Mouse (Mus musculus) C2C12 (cell line): ENCODE results near the gene Fnbp1. TPM values are rescaled to one million over a fixed set of nuclear protein-coding genes. Genes with fewer than 3 reads are reported as not detected.

Source experiments
- H3K27me3 ChIP-seq: one replicate; pipeline ENCODE4 v1.6.1; 2011; ENCODE audit not compliant: control insufficient read depth, insufficient read depth, insufficient read length
- H3K36me3 ChIP-seq: one replicate; pipeline ENCODE4 v1.6.1; 2011; ENCODE audit not compliant: control insufficient read depth, insufficient read depth
- H3K4me3 ChIP-seq: one replicate; pipeline ENCODE4 v1.5.1; 2011; ENCODE audit warnings: mild to moderate bottlenecking, control low read depth; ENCODE audit not compliant: poor library complexity, insufficient read depth, severe bottlenecking
- H3K79me2 ChIP-seq: one replicate; pipeline ENCODE4 v1.6.1; 2011; ENCODE audit not compliant: control insufficient read depth, insufficient read depth
- H3K79me3 ChIP-seq: one replicate; pipeline ENCODE4 v1.6.1; 2011; ENCODE audit warnings: low read depth, control low read depth
- H3ac ChIP-seq: one replicate; pipeline ENCODE3; 2011; ENCODE audit warnings: low read depth; ENCODE audit not compliant: control insufficient read depth, insufficient read length
- CEBPB ChIP-seq: IDR thresholded peaks from one replicate; pipeline ENCODE4 v1.6.1; 2011; ENCODE audit warnings: low read depth, mild to moderate bottlenecking, control low read depth, moderate library complexity
- CTCF ChIP-seq: IDR thresholded peaks from one replicate; pipeline ENCODE4 v1.5.1; 2011; ENCODE audit not compliant: control insufficient read depth, insufficient read depth, insufficient read length
- FOSL1 ChIP-seq: IDR thresholded peaks from one replicate; pipeline ENCODE4 v1.8.0; 2011; ENCODE audit warnings: mild to moderate bottlenecking, low read length; ENCODE audit not compliant: poor library complexity, insufficient read depth, severe bottlenecking
- MAX ChIP-seq: IDR thresholded peaks from one replicate; pipeline ENCODE4 v1.6.1; 2011; ENCODE audit warnings: mild to moderate bottlenecking, control low read depth
- MYOD1 ChIP-seq: IDR thresholded peaks from one replicate; pipeline ENCODE4 v1.6.1; 2011; ENCODE audit warnings: low read depth; ENCODE audit not compliant: control insufficient read depth, insufficient read length
- MYOG ChIP-seq: IDR thresholded peaks from one replicate; pipeline ENCODE4 v1.6.1; 2011; ENCODE audit not compliant: control insufficient read depth, insufficient read length; ENCODE audit errors: extremely low read depth
- USF1 ChIP-seq: IDR thresholded peaks from one replicate; pipeline ENCODE4 v1.6.1; 2011; ENCODE audit warnings: low read depth, mild to moderate bottlenecking, control low read depth, moderate library complexity
- polyA plus RNA-seq: library from polyadenylated mRNA; unstranded; fragments of >200 nt; fragmentation: generic; extraction: Trizol; gene quantifications from one replicate; pipeline ENCODE4 v1.2.1, GENCODE M21; 2012; ENCODE audit warnings: missing spikeins

The Fnbp1 gene
- polyA plus RNA-seq, 1 experiment, result 13.5 TPM

DNA sequence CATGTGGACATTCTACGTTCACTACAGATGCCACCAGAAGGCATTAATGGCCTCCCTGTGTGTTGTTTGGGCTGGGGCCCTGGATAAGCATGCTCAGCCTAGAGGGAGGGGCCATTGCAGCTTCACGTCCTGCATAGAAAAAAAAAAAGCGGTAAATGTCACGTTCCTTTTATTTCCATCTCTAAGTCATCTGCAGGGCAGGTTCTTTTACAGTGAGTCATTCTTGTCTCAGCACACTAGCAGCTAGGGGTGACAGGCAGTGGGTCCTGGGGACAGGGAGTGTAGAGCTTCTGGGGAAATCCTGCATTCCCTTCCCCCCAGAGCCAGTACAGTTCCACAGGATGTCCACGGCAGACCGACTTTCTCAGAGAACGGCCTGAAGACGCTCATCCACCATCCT, 115.2 kb downstream of the Fnbp1 start:
- Histone ChIP-seq H3K27me3 (no peaks in the 10 kb centered on the region), H3ac (no peak overlapping the region), H3K36me3 (peaks cover 5% of the 10 kb centered on the region), H3K4me3 (no peak overlapping the region), H3K79me2 (no peaks in the 10 kb centered on the region), H3K79me3 (no peaks in the 10 kb centered on the region)
- TF ChIP-seq FOSL1 (peak; percentile 49), MAX (peak; percentile 71), MYOD1 (no peak), MYOG (no peak), CTCF (no peak)

DNA sequence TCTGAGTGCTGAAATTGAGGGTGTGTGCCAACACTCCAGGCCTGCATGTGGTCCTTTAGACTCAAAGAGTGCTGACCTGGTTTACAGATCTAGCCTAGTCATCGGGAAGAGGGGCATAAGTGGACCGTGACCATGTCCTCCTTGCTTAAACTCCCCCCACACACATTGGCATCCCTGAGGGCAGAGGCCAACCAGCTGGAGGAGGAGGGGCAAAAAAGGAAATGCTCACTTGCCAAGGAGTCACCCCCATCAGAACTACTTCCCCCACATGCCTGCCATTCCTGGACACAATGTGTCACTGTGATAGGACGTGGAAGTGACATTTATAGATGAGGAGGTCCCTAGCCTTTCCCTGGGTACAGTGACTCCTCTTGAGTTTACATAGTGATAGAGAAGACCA, 116.3 kb downstream of the Fnbp1 start:
- Histone ChIP-seq H3K36me3 (peaks cover 2% of the 10 kb centered on the region), H3K4me3 (no peak overlapping the region), H3K79me2 (no peaks in the 10 kb centered on the region), H3K79me3 (no peaks in the 10 kb centered on the region), H3K27me3 (no peaks in the 10 kb centered on the region), H3ac (no peak overlapping the region)
- TF ChIP-seq MYOG (no peak), MAX (no peak), MYOD1 (no peak), FOSL1 (no peak)

DNA sequence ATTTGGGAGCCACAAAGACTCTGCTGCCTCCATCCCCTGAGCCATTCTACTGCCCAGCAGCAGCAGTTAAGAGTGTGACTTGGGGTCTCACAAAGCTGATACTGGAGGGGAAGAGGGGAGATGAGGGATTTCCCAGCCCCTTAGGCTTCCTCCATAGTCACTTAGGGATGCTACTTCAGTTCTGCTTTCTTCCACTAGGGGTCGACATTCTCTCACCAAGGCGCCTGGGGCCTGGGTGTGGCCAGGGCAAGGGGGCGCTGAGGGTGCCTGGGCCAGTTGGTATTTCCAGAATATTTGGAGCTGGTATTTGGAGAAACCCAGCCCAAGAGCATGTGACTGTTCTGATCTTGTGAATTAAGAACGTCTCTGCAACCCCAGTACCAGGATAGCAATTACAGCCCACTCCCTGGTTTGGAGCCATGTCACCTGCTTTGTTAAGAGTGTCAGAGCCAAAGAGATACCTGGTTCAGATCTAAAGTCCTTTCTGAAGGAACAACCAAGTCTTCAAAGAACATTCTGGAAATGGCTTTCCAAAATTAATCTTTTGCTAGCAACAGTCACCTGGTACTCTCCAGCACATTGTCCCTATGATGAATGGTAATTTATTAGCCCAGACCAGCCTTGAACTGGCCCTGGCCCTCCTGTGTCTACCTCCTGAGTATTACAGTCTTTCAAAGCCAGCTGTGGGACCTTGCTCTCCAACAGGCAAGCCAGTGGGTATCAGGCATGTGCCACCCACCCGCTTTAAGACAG, 117.0 kb downstream of the Fnbp1 start:
- Histone ChIP-seq H3ac (no peak overlapping the region), H3K4me3 (no peak overlapping the region), H3K27me3 (no peaks in the 10 kb centered on the region), H3K79me3 (no peaks in the 10 kb centered on the region), H3K79me2 (no peaks in the 10 kb centered on the region), H3K36me3 (no peaks in the 10 kb centered on the region)
- TF ChIP-seq MAX, result no peak
- peak; percentile 65 for TF ChIP-seq CTCF

GRCm38 (mm10) chr2:31023940-31024339, 117.9 kb downstream of the Fnbp1 start:
- no peak overlapping the region for H3ac ChIP-seq
- no peaks in the 10 kb centered on the region for H3K79me3 ChIP-seq
- no peak overlapping the region for H3K4me3 ChIP-seq
- no peaks in the 10 kb centered on the region for H3K79me2 ChIP-seq
- H3K27me3 ChIP-seq, result no peaks in the 10 kb centered on the region
- no peaks in the 10 kb centered on the region for H3K36me3 ChIP-seq
- no peak for TF ChIP-seq USF1

DNA sequence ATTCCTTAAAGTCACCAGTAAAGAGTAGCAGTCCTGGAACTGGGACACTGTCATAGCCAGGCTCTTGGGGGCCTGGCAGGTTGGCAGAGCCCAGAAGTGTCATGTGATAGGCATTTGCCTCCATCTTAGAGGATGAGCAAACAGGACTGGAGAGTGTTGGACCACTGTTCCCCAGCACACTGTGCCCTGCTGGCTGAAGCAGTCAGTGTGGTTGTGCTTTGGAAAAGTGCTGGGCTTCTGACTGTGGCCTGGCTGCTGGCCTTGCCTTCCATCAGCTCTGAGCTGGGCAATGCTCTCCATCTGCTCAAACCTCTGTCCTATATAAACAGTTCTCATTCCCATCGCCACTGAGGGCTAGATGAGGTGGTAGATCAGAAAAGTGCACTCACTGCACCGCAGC, 121.6 kb downstream of the Fnbp1 start:
- Histone ChIP-seq H3K79me2 (no peaks in the 10 kb centered on the region), H3K79me3 (no peaks in the 10 kb centered on the region), H3K27me3 (no peaks in the 10 kb centered on the region), H3K36me3 (peaks cover 16% of the 10 kb centered on the region), H3ac (no peak overlapping the region), H3K4me3 (no peak overlapping the region)
- TF ChIP-seq MAX (no peak), CEBPB (no peak), CTCF (no peak), MYOD1 (no peak), MYOG (no peak), FOSL1 (no peak), USF1 (no peak)

DNA sequence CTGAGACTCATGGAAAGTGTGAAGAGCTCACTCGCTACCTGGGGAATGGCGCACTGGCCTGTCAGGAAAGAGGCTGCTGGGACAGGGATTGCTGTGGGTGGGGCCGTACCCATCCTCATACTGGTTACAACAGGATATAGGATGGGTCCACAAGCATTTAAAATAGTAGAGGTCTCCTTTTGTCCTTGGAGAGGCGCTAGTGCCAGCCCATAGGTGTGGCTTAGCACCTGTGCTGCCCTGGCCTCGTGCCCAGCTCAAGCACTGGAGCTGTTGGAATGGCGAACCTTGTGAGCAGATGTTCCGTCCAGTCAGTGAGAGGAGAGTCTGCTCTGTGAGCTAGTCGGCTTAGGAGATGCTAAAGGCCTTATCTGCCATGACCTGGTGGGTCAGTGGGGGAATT, 122.8 kb downstream of the Fnbp1 start:
- no peak overlapping the region for H3ac ChIP-seq
- no peak overlapping the region for H3K4me3 ChIP-seq
- H3K27me3 ChIP-seq, result no peaks in the 10 kb centered on the region
- no peaks in the 10 kb centered on the region for H3K79me3 ChIP-seq
- TF ChIP-seq FOSL1, result no peak
- TF ChIP-seq MYOD1, result no peak
- TF ChIP-seq CTCF, result no peak
- TF ChIP-seq USF1, result no peak
- TF ChIP-seq CEBPB, result no peak
- no peak for TF ChIP-seq MAX
- TF ChIP-seq MYOG, result no peak
- H3K36me3 ChIP-seq, result peaks cover 21% of the 10 kb centered on the region
- H3K79me2 ChIP-seq, result no peaks in the 10 kb centered on the region

GRCm38 (mm10) chr2:31018519-31018918, 123.3 kb downstream of the Fnbp1 start:
- no peaks in the 10 kb centered on the region for H3K27me3 ChIP-seq
- TF ChIP-seq FOSL1 (no peak), CEBPB (no peak), MAX (no peak), MYOG (no peak), USF1 (no peak), MYOD1 (no peak), CTCF (no peak)
- H3K36me3 ChIP-seq, result peaks cover 21% of the 10 kb centered on the region
- H3K79me2 ChIP-seq, result no peaks in the 10 kb centered on the region
- H3K4me3 ChIP-seq, result no peak overlapping the region
- H3ac ChIP-seq, result no peak overlapping the region
- no peaks in the 10 kb centered on the region for H3K79me3 ChIP-seq
